Mouse (Mus musculus): ENCODE measurements around the gene Fuz. TPM values are rescaled to one million over a fixed set of nuclear protein-coding genes. Genes with fewer than 3 reads are reported as not detected.

Gene Fuz
- 1 to 10 TPM; 5.7 to 7.4 TPM for total RNA-seq (2023)

DNA sequence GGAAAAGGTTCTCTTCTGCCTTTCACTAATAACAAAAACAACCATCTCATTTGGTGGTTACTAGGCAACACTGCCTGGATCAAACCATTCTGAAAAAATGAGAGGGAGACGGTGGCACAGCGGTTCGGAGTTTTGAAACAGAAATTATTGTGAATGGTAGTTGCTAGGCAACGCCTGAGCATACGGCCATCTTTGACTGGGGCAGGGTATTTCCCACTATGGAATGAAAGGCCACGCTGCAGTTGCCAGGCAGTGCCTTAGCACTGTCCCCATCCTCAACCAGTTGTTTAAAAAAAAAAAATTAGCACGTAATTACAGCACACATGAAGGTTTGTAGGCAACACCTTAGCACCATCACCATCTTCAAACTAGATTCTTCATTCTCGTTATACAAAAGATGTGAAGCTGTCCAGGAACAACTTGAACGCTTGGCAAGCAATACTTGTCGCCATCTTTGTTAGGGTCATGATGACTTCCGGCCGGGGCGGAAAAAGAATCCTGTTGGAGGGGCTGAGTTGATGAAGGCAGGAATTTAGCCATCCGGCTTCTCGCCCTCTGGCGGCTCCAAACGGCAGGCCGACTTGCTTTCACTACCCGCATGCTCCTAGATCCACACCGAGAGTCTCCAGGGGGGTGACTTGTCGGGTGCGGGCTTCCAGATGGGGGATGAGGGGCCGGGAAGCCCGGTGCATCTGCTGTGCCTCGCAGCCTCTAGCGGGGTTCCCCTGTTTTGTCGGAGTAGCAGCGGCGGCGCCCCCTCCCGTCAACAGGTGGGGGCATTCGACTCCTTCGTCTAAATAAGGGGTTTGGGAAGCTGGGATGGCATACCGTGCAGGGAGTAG lies at the start of gene Fuz:
Gene Fuz, plus strand, starts transcription at position 487 of the 842 bp plus-strand sequence.

DNA sequence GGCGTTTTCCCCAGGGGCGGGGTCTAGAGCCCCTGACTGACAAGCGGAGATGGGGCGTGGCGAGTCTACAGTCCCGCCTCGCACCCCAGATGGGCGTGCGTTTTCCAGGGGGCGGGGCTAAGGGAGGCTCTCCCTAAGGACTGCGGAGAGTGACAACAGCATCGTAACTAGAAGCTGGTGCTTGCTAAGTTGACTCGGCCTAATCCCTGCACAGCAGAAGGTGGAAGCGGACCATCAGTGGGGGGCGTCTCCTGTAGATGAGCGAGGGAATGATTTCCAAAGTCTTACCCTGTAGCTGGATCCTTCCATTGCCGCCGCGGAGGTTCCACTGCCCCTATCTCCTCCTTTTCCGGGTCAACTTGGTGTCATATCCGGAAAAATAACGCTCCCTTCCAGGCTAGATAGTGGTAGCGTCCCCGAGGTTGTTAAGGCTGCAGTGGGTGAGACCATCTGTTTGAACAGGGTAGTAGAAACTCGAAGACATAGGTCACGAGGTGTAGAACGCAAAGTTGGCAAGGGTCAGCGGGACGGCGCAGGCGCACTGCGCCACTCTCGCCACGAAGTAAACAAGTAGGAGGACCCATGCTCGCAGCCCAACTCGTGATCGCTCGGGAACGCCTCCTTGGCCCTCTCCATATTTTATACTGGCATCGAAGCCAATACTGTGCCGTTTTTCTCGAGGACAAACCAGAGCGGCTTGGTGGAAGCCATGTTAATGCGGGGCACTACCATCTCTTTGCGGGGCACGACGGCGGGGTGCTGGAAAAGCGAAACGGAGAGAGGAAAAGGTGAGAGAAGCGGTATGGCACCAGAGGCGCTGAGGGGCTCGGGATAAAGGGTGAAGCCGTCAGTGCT lies 47.1 kb upstream of the Fuz start, which contains the start of the genes Akt1s1 and Tbc1d17:
Gene Akt1s1, plus strand, starts transcription at position 431 of the 855 bp plus-strand sequence.
Gene Tbc1d17, minus strand, starts transcription at position 519 of the 855 bp plus-strand sequence.

DNA sequence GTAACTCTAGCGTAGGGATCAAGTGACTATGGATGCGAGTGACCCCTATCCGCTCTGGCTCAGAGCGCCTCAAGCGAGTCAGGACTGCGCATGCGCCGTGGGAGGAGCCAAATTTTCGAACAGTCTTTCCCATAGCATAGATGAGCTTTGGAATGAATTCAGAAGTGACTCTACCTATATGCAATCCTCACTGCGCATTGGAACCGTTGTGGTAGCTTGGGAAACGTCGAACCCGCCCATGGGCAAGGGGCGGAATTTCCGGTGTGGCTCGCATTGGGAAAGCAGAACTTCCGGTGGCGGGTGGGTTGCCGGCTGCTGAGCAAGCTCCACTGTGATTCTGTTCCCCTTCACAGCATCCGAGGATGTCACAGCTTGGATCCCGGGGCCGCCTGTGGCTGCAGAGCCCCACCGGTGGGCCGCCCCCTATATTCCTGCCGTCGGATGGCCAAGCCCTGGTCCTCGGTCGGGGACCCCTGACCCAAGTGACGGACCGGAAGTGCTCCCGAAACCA lies 38.8 kb upstream of the Fuz start, which contains the start of gene Pnkp:
Gene Pnkp, plus strand, starts transcription at position 98 of the 511 bp plus-strand sequence.

DNA sequence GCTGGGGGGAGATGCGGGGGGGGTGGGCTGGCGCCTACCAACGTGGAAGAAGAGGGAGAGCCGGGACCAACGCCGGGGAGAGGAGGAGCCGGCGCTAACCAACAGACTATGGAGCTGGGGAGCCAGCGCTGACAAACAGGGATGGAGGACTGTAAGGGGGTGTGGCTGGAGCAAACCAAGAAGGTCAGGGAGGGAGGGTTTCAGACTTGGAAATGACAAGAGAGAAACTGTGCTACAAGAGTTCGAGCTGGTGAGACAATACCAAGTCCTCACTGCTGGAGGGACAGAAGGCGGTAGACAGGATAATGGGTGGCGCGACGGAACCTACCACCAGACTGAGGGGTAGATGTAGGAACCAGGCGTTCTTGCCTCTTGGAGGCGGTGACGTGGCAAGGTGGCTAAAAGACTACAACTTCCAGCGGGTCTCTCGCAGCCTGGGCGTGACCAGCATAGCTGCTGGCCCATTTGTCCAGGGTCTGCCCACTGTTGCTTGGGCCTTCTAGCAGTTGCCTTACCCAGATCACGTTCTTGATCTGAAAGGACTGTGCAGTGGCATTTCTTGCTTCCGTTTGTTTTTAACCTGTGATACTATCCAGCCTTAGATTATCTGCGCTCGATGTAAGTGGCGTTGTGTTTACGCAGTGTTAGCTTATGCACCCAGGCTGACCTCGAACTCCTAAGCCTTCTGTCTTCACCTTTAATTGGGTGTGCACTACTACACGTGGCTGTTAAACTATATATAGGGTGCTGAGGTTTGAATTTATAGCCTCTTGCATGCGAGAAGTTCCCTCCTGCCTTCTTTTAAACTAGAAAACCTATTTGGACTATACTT lies 26.0 kb upstream of the Fuz start, which contains the start of gene Ptov1:
Gene Ptov1, minus strand, starts transcription at position 92 of the 832 bp plus-strand sequence.

DNA sequence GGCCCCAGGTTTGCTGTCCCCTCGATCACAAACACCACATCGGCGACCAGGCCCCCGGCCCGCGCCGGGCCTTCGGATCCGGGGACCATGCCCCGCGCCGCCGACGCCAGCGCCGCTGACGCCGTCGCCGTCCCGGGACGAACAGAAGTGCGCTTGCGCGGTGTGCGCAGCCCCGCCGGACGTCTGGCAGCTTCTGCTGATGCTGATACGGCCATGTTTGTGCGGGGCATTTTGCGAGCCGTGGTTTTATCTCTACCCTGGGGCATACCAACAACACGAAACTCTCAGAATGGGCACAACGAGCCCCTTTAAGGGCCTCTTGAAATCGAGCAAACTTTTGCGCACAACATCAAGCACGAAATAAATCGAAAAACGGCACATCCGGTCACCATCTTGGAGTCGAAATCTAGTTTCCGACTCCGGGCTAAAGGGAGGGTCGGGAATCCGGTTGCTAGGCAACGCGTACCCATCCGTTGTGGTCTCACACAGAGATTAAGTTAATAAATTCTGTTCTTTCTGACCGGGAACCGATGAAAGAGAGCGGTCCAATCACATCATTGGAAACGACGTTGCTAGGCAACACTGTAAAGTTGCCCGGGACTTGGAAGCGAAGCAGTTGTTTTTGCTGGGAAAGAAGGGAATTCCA lies 3.5 kb upstream of the Fuz start, which contains the start of gene Med25:
Gene Med25, minus strand, starts transcription at position 437 of the 646 bp plus-strand sequence.

DNA sequence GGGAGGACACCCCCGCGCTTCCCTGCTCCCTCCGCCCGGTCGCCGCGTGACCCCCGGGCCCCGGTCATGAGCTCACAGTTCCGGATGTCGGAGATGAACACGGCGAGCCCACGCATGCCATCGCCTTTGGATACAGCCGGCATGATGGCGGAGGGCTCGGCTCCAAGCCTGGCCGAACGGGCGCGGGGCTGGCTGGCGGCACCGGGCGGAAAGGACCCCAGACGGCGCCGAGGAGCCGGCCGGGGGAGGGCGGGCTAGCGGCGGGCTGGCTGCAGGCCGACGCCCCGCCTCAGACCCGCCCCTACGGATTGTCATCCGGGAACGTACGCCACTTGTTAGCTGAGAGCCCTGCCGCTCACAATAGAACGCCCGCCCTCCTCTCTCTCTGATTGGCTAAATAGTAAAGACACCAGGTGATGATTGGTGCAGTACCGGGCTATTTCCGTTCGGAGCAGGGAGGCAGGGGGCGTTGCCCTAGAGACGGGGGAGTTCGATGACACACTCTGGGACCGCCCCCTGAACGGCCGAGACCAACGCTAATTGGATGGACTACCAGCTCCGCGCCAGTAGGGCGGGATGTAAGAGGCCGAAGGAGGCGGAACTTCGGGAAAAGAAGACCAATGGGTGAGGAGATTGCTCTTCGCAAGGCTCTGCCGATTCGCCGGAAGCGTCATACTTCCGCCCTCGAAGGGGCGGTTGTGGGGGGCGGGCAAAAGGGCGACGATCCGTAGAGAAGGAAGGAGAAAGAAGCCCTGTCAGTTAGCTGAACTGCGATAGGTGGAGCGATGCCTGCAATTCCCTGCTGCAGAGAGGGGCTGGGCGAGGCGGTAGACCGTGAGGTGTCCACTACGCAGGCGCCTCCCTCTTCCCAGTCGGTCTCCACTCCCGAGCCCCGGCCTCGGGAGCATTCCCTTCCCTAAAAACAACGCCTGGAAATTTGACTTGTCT lies 33.6 kb downstream of the Fuz start, which contains the start of gene Ap2a1:
Gene Ap2a1, minus strand, starts transcription at position 293 of the 948 bp plus-strand sequence.

DNA sequence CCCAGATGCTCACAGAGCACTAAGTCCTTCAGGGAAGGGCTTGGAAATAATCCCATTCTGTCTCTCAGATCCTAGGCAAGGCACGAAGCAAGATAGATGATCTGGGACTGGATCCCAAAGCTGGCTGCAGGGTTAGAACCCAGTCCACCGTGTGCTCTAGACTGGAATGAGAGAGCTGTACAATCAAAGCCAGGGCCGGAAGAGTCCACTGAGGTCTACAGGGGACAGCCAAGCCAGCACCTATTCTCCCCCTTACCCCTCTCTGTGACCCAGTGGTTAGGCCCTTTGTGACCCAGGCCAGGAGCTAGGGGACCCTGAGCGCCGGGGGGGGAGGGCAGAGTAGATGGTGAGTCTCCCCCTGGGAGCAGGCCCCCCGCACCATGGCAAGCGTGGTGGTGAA lies 47.0 kb downstream of the Fuz start, which contains the start of gene Tsks:
Gene Tsks, plus strand, starts transcription at position 301 of the 400 bp plus-strand sequence.

Other genes with a start within 250 kb of the Fuz start
- not detected for gene Myh14, start 225.2 kb upstream of the Fuz start, total RNA-seq (2023)
- not detected for gene Izumo2, start 187.3 kb upstream of the Fuz start, total RNA-seq (2023)
- gene Vrk3, start 147.7 kb upstream of the Fuz start, total RNA-seq (2023), result 10 to 100 TPM; 49.7 to 52.8 TPM
- 1 to 10 TPM; 1.4 to 1.9 TPM for gene Zfp473, start 145.0 kb upstream of the Fuz start, total RNA-seq (2023)
- 10 to 100 TPM; 44.3 to 53.6 TPM for gene Nup62, start 80.0 kb upstream of the Fuz start, total RNA-seq (2023)
- 1 to 10 TPM; 1.5 to 1.7 TPM for gene Il4i1, start 79.7 kb upstream of the Fuz start, total RNA-seq (2023)
- 1 to 10 TPM; 5.6 to 6.6 TPM for gene Atf5, start 79.4 kb upstream of the Fuz start, total RNA-seq (2023)
- 10 to 100 TPM; 13.9 to 17.4 TPM for gene Akt1s1, start 47.1 kb upstream of the Fuz start, total RNA-seq (2023)
- gene Tbc1d17, start 47.0 kb upstream of the Fuz start, total RNA-seq (2023), result 10 to 100 TPM; 33.5 to 33.6 TPM
- gene Pnkp, start 38.9 kb upstream of the Fuz start, total RNA-seq (2023), result 100 to 1,000 TPM; 379 to 392 TPM
- 10 to 100 TPM; 33.3 to 35.2 TPM for gene Ptov1, start 26.3 kb upstream of the Fuz start, total RNA-seq (2023)
- gene Med25, start 3.4 kb upstream of the Fuz start, total RNA-seq (2023), result 10 to 100 TPM; 36.7 to 44.1 TPM
- 10 to 100 TPM; 70.1 to 74.6 TPM for gene Ap2a1, start 33.4 kb downstream of the Fuz start, total RNA-seq (2023)
- not detected for gene Tsks, start 47.1 kb downstream of the Fuz start, total RNA-seq (2023)
- under 1 TPM; 0.53 to 0.85 TPM for gene Cpt1c, start 78.8 kb downstream of the Fuz start, total RNA-seq (2023)
- 10 to 100 TPM; 74.9 to 80.6 TPM for gene Prmt1, start 90.5 kb downstream of the Fuz start, total RNA-seq (2023)
- gene Irf3, start 101.6 kb downstream of the Fuz start, total RNA-seq (2023), result 10 to 100 TPM; 63.0 to 71.9 TPM
- gene Bcl2l12, start 102.6 kb downstream of the Fuz start, total RNA-seq (2023), result 10 to 100 TPM in 1 of 2 experiments, 1 to 10 TPM in 1; 8.8 to 18.8 TPM
- gene Scaf1, start 120.3 kb downstream of the Fuz start, total RNA-seq (2023), result 10 to 100 TPM; 61.1 to 62.1 TPM
- gene Rras, start 121.9 kb downstream of the Fuz start, total RNA-seq (2023), result 10 to 100 TPM; 14.9 to 17.0 TPM
- gene Prr12, start 156.8 kb downstream of the Fuz start, total RNA-seq (2023), result 10 to 100 TPM; 22.3 to 25.8 TPM
- gene Nosip, start 166.3 kb downstream of the Fuz start, total RNA-seq (2023), result 10 to 100 TPM; 29.1 to 38.1 TPM
- gene Prrg2, start 166.6 kb downstream of the Fuz start, total RNA-seq (2023), result 10 to 100 TPM; 17.4 to 19.6 TPM
- 1 to 10 TPM; 3.0 to 3.1 TPM for gene Rcn3, start 196.1 kb downstream of the Fuz start, total RNA-seq (2023)
- 10 to 100 TPM; 19.0 to 24.9 TPM for gene Fcgrt, start 207.8 kb downstream of the Fuz start, total RNA-seq (2023)
- gene Rps11, start 228.4 kb downstream of the Fuz start, total RNA-seq (2023), result 1,000 to 10,000 TPM; 1,010 to 1,023 TPM
- gene Rpl13a, start 232.7 kb downstream of the Fuz start, total RNA-seq (2023), result 1,000 to 10,000 TPM; 1,046 to 1,214 TPM
- gene Gm45713, start 240.2 kb downstream of the Fuz start, total RNA-seq (2023), result not detected
- 10 to 100 TPM; 22.2 to 29.2 TPM for gene Flt3l, start 240.4 kb downstream of the Fuz start, total RNA-seq (2023)